Mouse (Mus musculus): ENCODE measurements around the gene Ret. TPM values are rescaled to one million over a fixed set of nuclear protein-coding genes. Genes with fewer than 3 reads are reported as not detected.

Gene Ret
- polyA plus RNA-seq, 1 experiment from 2014 or later, result 1.8 TPM

Other genes starting within 250 kb of the Ret start
- gene Rasgef1a, start 186.3 kb downstream of the Ret start, polyA plus RNA-seq (2015; fragmentation: Nextera tagmentation; extraction: Ambion mirVana), result 0.64 and 0.73 TPM in 2 replicates
- 16.8 and 17.4 TPM in 2 replicates for gene Csgalnact2, start 58.6 kb downstream of the Ret start, polyA plus RNA-seq (2015; fragmentation: Nextera tagmentation; extraction: Ambion mirVana)
- gene Bms1, start 221.8 kb upstream of the Ret start, polyA plus RNA-seq (2015; fragmentation: Nextera tagmentation; extraction: Ambion mirVana), result 31.1 and 32.6 TPM in 2 replicates